Mouse (Mus musculus) thymus, adult 2 months (tissue): ENCODE measurements around the gene Dnah5.

Experiments
- CTCF ChIP-seq: fragments of 200-500 bp; IDR thresholded peaks from 2 replicates; pipeline ENCODE4 v1.5.1; 2012; ENCODE audit warnings: mild to moderate bottlenecking, control low read depth, low read length, moderate library complexity, borderline replicate concordance; ENCODE audit not compliant: control insufficient read depth, poor library complexity, insufficient read depth; ENCODE audit errors: extremely low read depth
- POLR2A ChIP-seq: fragments of 200-500 bp; IDR thresholded peaks from 2 replicates; pipeline ENCODE4 v1.6.1; 2012; ENCODE audit warnings: mild to moderate bottlenecking, low read length, control low read depth, moderate library complexity; ENCODE audit not compliant: control insufficient read depth, poor library complexity, insufficient read depth; ENCODE audit errors: extremely low read depth

GRCm38 (mm10) chr15:28327441-28327840 lies 123.9 kb downstream of the Dnah5 start:
- TF ChIP-seq CTCF = no peak
- TF ChIP-seq POLR2A = no peak
